Mouse (Mus musculus): ENCODE results near the gene Rnase9. TPM values are rescaled to one million over a fixed set of nuclear protein-coding genes. Genes with fewer than 3 reads are reported as not detected.
"Not testable (repeated sequence)": the region's sequence is repeated elsewhere in the genome, so short reads cannot be mapped to it uniquely, and the experiment has no call there.

Rnase9 gene
- polyA plus RNA-seq, 1 experiment from 2014 or later: not detected

DNA sequence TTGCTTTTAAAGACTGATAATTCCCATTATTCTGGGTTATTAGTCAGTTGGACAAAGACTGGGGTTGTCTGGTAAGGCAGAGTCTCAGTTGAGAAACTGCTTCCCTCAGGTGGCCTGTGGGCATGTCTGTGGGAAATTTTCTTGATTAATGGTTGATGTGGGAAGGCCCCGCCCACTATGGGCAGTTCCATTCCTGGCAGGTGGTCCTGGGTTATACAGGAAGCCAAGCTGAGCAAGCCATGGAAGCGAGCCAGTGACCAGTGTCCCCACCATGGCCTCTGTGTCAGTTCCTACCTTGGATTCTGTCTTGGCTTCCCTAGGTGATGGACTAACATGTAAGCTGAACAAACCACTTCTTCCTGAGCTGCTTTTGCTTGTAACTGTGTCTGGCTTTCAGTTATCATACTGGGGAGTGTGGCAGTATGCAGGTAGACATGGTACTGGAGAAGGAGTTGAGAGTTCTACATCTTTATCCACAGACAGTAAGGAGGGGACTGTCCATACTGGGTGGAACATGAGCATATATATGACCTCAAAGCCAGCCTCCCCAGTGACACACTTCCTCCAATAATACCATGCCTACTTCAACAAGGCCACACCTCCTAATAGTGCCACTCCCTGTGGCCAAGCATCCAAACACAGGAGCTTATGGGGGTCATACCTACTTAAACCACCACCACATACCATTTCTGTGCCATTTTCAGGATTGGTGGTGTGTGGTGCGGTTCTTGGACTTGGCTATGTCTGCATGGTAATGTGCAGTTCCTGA is 14.1 kb downstream of the Rnase9 start:
- H3K4me1 ChIP-seq (ENCODE audit: control insufficient read depth, insufficient read depth, low read length): no peaks in the 10 kb centered on the region
- no peaks in the 10 kb centered on the region for H3K36me3 ChIP-seq (ENCODE audit: control insufficient read depth, insufficient read depth, low read length)
- H3K27me3 ChIP-seq (ENCODE audit: control insufficient read depth, insufficient read depth, low read length): no peaks in the 10 kb centered on the region
- ATAC-seq (ENCODE audit: insufficient number of reproducible peaks, low FRiP score, low TSS enrichment, low read depth) (no peak), DNase-seq (ENCODE audit: low spot score) (no peak)
- no peak overlapping the region for H3K4me3 ChIP-seq (ENCODE audit: low read depth, low read length)
- no peak overlapping the region for H3K9ac ChIP-seq (ENCODE audit: low read length)
- H3K4me2 ChIP-seq (ENCODE audit: low read depth, severe bottlenecking): no peak overlapping the region
- no peak overlapping the region for H3K27ac ChIP-seq (replicated peaks; ENCODE audit: low read depth, low read length)
- 56% methylated on average over 3 of the region's 3 CpGs for WGBS
- H3K9me3 ChIP-seq (ENCODE audit: control insufficient read depth, low read length): no peaks in the 10 kb centered on the region

- no peak overlapping the region for H3K4me2 ChIP-seq (ENCODE audit: low read depth, severe bottlenecking)
- H3K27ac ChIP-seq (replicated peaks; ENCODE audit: low read depth, low read length): no peak overlapping the region
- H3K9ac ChIP-seq (ENCODE audit: low read length): no peak overlapping the region
- no peaks in the 10 kb centered on the region for H3K27me3 ChIP-seq (ENCODE audit: control insufficient read depth, insufficient read depth, low read length)
- no peaks in the 10 kb centered on the region for H3K4me1 ChIP-seq (ENCODE audit: control insufficient read depth, insufficient read depth, low read length)
- H3K9me3 ChIP-seq (ENCODE audit: control insufficient read depth, low read length): no peaks in the 10 kb centered on the region
- DNase-seq (ENCODE audit: low spot score): peak; percentile 70
- no peaks in the 10 kb centered on the region for H3K36me3 ChIP-seq (ENCODE audit: control insufficient read depth, insufficient read depth, low read length)
- 40% methylated on average over 5 of the region's 5 CpGs for WGBS
- no peak overlapping the region for H3K4me3 ChIP-seq (ENCODE audit: low read depth, low read length)
- no peak for ATAC-seq (ENCODE audit: insufficient number of reproducible peaks, low FRiP score, low TSS enrichment, low read depth)
Measured at GRCm38 (mm10) chr14:51026391-51027133, 15.1 kb downstream of the Rnase9 start.

- Histone ChIP-seq H3K27me3 (ENCODE audit: control insufficient read depth, insufficient read depth, low read length) (no peaks in the 10 kb centered on the region), H3K4me3 (ENCODE audit: low read depth, low read length) (no peak overlapping the region), H3K9me3 (ENCODE audit: control insufficient read depth, low read length) (no peaks in the 10 kb centered on the region), H3K36me3 (ENCODE audit: control insufficient read depth, insufficient read depth, low read length) (no peaks in the 10 kb centered on the region), H3K4me2 (ENCODE audit: low read depth, severe bottlenecking) (no peak overlapping the region), H3K4me1 (ENCODE audit: control insufficient read depth, insufficient read depth, low read length) (no peaks in the 10 kb centered on the region), H3K27ac (replicated peaks; ENCODE audit: low read depth, low read length) (no peak overlapping the region), H3K9ac (ENCODE audit: low read length) (no peak overlapping the region)
- DNase-seq (ENCODE audit: low spot score) (no peak), ATAC-seq (ENCODE audit: insufficient number of reproducible peaks, low FRiP score, low TSS enrichment, low read depth) (no peak)
- 87% methylated on average over 1 of the region's 1 CpGs for WGBS
Measured at GRCm38 (mm10) chr14:51024820-51025219, 16.8 kb downstream of the Rnase9 start.

DNA sequence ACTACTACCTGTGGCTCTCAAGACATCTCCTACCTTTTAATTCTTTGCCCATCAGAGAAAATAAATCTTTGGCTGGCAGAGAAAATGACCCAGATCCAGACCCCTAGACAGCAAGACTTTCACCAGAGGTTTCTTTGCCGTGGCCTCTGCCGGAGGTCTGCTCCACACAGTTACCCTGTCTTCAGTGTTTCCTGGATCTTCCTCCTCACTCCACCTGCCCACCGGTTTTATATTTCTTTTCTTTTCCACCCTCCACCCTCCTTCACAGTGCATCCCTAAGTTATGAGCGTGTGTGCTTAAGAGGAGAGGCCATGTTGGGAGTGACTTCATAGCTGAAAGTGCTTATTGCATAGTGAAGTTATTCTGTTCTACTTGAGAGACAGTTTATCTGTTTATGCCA is 18.2 kb downstream of the Rnase9 start:
- WGBS: 83% methylated on average over 4 of the region's 4 CpGs
- H3K27ac ChIP-seq (replicated peaks; ENCODE audit: low read depth, low read length): no peak overlapping the region
- H3K4me3 ChIP-seq (ENCODE audit: low read depth, low read length): no peak overlapping the region
- no peaks in the 10 kb centered on the region for H3K36me3 ChIP-seq (ENCODE audit: control insufficient read depth, insufficient read depth, low read length)
- H3K27me3 ChIP-seq (ENCODE audit: control insufficient read depth, insufficient read depth, low read length): no peaks in the 10 kb centered on the region
- H3K9ac ChIP-seq (ENCODE audit: low read length): no peak overlapping the region
- no peak overlapping the region for H3K4me2 ChIP-seq (ENCODE audit: low read depth, severe bottlenecking)
- H3K9me3 ChIP-seq (ENCODE audit: control insufficient read depth, low read length): no peaks in the 10 kb centered on the region
- ATAC-seq (ENCODE audit: insufficient number of reproducible peaks, low FRiP score, low TSS enrichment, low read depth) (no peak), DNase-seq (ENCODE audit: low spot score) (no peak)
- no peaks in the 10 kb centered on the region for H3K4me1 ChIP-seq (ENCODE audit: control insufficient read depth, insufficient read depth, low read length)

GRCm38 (mm10) chr14:51017256-51017655 is 24.4 kb downstream of the Rnase9 start:
- no peak overlapping the region for H3K4me3 ChIP-seq (ENCODE audit: low read depth, low read length)
- H3K27me3 ChIP-seq (ENCODE audit: control insufficient read depth, insufficient read depth, low read length): no peaks in the 10 kb centered on the region
- no peaks in the 10 kb centered on the region for H3K4me1 ChIP-seq (ENCODE audit: control insufficient read depth, insufficient read depth, low read length)
- ATAC-seq (ENCODE audit: insufficient number of reproducible peaks, low FRiP score, low TSS enrichment, low read depth): no peak
- H3K4me2 ChIP-seq (ENCODE audit: low read depth, severe bottlenecking): no peak overlapping the region
- H3K9ac ChIP-seq (ENCODE audit: low read length): no peak overlapping the region
- H3K36me3 ChIP-seq (ENCODE audit: control insufficient read depth, insufficient read depth, low read length): no peaks in the 10 kb centered on the region
- DNase-seq (ENCODE audit: low spot score): no peak
- WGBS: 73% methylated on average over 3 of the region's 3 CpGs
- no peaks in the 10 kb centered on the region for H3K9me3 ChIP-seq (ENCODE audit: control insufficient read depth, low read length)
- no peak overlapping the region for H3K27ac ChIP-seq (replicated peaks; ENCODE audit: low read depth, low read length)

DNA sequence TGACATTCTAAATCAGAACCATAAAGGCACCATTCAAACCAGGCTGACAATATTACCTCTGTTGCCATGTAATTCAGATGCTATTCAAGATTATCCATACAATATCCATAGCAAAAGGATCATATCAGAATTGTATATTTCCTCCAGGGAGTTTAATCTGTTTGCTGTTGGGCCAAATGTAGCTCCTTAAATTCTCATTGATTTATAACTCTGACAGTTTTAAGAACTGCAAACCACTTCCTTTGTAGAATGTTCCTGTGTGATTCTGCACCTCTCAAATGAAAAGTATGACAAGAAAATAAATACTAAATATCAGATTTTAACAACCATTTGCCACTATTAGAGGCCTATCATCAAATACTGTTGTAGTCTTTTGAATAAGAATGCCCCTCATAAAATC is 25.9 kb downstream of the Rnase9 start:
- Histone ChIP-seq H3K4me3 (ENCODE audit: low read depth, low read length) (no peak overlapping the region), H3K9ac (ENCODE audit: low read length) (no peak overlapping the region), H3K4me1 (ENCODE audit: control insufficient read depth, insufficient read depth, low read length) (no peaks in the 10 kb centered on the region), H3K9me3 (ENCODE audit: control insufficient read depth, low read length) (no peaks in the 10 kb centered on the region), H3K4me2 (ENCODE audit: low read depth, severe bottlenecking) (no peak overlapping the region), H3K27ac (replicated peaks; ENCODE audit: low read depth, low read length) (no peak overlapping the region), H3K36me3 (ENCODE audit: control insufficient read depth, insufficient read depth, low read length) (no peaks in the 10 kb centered on the region), H3K27me3 (ENCODE audit: control insufficient read depth, insufficient read depth, low read length) (no peaks in the 10 kb centered on the region)
- DNase-seq (ENCODE audit: low spot score) (no peak), ATAC-seq (ENCODE audit: insufficient number of reproducible peaks, low FRiP score, low TSS enrichment, low read depth) (no peak)

DNA sequence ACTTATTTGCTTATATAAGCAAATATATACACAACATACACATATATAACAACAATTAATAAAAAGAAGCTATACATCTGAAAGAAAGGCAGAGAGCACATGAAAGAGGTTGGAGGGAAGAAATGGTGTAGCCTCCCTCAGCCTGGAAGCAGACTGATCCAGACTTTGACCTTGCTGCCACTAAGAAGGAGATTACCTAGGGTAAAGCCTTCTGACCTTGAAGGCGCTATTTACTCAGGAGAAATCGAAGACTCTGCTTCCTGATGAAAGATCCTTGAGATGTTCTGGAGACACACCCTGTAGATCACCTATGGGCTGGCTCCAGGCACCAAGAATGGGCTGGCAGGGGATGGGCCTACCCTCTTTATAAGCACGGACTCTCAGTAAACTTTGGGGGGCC is 26.9 kb downstream of the Rnase9 start:
- H3K27ac ChIP-seq (replicated peaks; ENCODE audit: low read depth, low read length); H3K27me3 ChIP-seq (ENCODE audit: control insufficient read depth, insufficient read depth, low read length); H3K9me3 ChIP-seq (ENCODE audit: control insufficient read depth, low read length); H3K36me3 ChIP-seq (ENCODE audit: control insufficient read depth, insufficient read depth, low read length); H3K4me1 ChIP-seq (ENCODE audit: control insufficient read depth, insufficient read depth, low read length); H3K9ac ChIP-seq (ENCODE audit: low read length); ATAC-seq (ENCODE audit: insufficient number of reproducible peaks, low FRiP score, low TSS enrichment, low read depth); H3K4me2 ChIP-seq (ENCODE audit: low read depth, severe bottlenecking); H3K4me3 ChIP-seq (ENCODE audit: low read depth, low read length); DNase-seq (ENCODE audit: low spot score): not testable (repeated sequence)
- 86% methylated on average over 3 of the region's 3 CpGs for WGBS

GRCm38 (mm10) chr14:51009572-51009971 is 32.1 kb downstream of the Rnase9 start:
- Histone ChIP-seq H3K4me1 (ENCODE audit: control insufficient read depth, insufficient read depth, low read length) (no peaks in the 10 kb centered on the region), H3K36me3 (ENCODE audit: control insufficient read depth, insufficient read depth, low read length) (no peaks in the 10 kb centered on the region), H3K27ac (replicated peaks; ENCODE audit: low read depth, low read length) (no peak overlapping the region), H3K4me2 (ENCODE audit: low read depth, severe bottlenecking) (no peak overlapping the region), H3K4me3 (ENCODE audit: low read depth, low read length) (no peak overlapping the region), H3K27me3 (ENCODE audit: control insufficient read depth, insufficient read depth, low read length) (no peaks in the 10 kb centered on the region), H3K9me3 (ENCODE audit: control insufficient read depth, low read length) (no peaks in the 10 kb centered on the region), H3K9ac (ENCODE audit: low read length) (no peak overlapping the region)
- 82% methylated on average over 6 of the region's 6 CpGs for WGBS
- ATAC-seq (ENCODE audit: insufficient number of reproducible peaks, low FRiP score, low TSS enrichment, low read depth) (no peak), DNase-seq (ENCODE audit: low spot score) (no peak)
